Mouse (Mus musculus) Patski (cell line): ENCODE measurements around the gene Best3. TPM values are rescaled to one million over a fixed set of nuclear protein-coding genes. Genes with fewer than 3 reads are reported as not detected.
"Not testable (repeated sequence)": the region's sequence is repeated elsewhere in the genome, so short reads cannot be mapped to it uniquely, and the experiment has no call there.

Experiments used
- ATAC-seq: fragments of 100-300 bp; one replicate; pipeline ENCODE4 v1.8.0; 2021
- CTCF ChIA-PET: fragments of 350-600 bp; sonication (Branson Sonifier 250); formaldehyde crosslinking; loops from one replicate; lab custom pipeline; 2022; ENCODE audit warnings: inconsistent platforms; lab: Charles Lee
- POLR2A ChIA-PET: fragments of 350-600 bp; sonication (Branson Sonifier 250); formaldehyde crosslinking; loops from one replicate; lab custom pipeline; 2022; ENCODE audit warnings: antibody characterized with exemption, inconsistent platforms; lab: Charles Lee
- DNase-seq: peaks from one replicate; pipeline ENCODE4 v3.0.0-alpha.2; 2011; ENCODE audit warnings: low read depth, low spot score
- H3K27me3 ChIP-seq: fragments of 371-371 bp; one replicate; pipeline ENCODE4 v1.5.1; 2021
- CTCF ChIP-seq: fragments of 100-300 bp; IDR thresholded peaks from one replicate; pipeline ENCODE4 v1.5.1; 2021
- in situ Hi-C: fragments of 300-500 bp; cut with MboI; formaldehyde crosslinking; loops from 3 replicates; pipeline ENCODE4 v1.11.1; 2018; ENCODE audit warnings: low pct_unique_long_range_greater_than_20kb, mixed read lengths
- polyA plus RNA-seq: library from polyadenylated mRNA; unstranded; gene quantifications from one replicate; pipeline ENCODE4 v1.2.3, GENCODE M21; 2021

Best3 gene
- polyA plus RNA-seq, 1 experiment from 2014 or later: not detected

DNA sequence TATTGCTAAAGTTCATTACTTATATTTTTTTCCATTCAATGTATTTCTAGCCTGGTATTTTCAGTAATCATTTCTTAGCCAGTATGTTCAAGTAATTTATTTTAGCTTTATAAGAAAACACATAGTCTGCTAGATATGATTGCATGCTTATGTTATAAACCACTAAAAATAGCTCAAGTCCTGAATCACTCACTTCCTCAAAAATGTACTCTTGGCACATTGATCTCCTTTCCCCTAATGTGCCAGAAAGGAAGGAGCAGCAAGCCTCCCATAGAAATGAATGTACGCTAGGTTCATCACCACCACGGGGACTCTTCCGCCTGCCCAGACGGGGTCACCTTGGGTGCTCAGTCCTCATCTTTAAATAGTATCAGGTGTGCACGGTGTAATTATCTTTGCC is 28.5 kb downstream of the Best3 start:
- POLR2A ChIA-PET: no interaction called here
- DNase-seq: no peak
- ATAC-seq: no peak
- in situ Hi-C loops: no loop called here
- no peak for TF ChIP-seq CTCF
- CTCF ChIA-PET: interaction anchor here (1.0 to 1.3 kb wide), 2 partner anchors 9 to 12 kb away, joined by 4 read pairs; no protein-coding TSS in a partner anchor
- no peaks in the 10 kb centered on the region for H3K27me3 ChIP-seq

DNA sequence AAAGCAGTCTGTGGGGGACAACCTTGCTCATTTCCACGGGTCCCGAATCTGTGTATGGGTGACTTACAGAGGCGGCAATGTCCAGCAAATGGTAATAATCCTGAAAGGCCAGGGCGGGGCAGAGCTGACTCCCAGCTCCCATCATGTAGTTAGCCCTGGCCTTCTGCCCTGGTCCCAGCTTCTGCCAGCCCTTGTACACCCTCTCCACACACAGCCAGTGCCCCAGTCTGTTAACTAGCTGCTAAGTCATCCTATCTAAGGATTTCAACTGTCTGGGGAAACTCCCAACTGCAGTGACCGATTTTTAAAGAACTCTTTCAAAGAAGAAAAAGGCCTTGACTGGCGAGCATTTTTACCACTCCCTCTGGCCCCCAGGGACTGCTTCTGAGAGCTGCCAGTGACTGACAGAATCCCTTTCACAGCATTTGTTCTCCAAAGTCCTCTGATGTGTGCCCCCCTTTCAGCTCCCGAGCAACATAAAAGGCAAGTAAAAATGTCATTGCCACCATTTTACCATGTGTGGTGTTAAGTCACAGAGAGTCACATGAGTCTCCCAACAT is 32.2 kb downstream of the Best3 start:
- ChIA-PET POLR2A (no interaction called here), CTCF (interaction anchor here (1.0 kb wide), 1 partner anchor 9 kb away, joined by 5 read pairs; no protein-coding TSS in a partner anchor)
- no peaks in the 10 kb centered on the region for H3K27me3 ChIP-seq
- TF ChIP-seq CTCF: no peak
- no peak for ATAC-seq
- in situ Hi-C loops: no loop called here
- DNase-seq: no peak

DNA sequence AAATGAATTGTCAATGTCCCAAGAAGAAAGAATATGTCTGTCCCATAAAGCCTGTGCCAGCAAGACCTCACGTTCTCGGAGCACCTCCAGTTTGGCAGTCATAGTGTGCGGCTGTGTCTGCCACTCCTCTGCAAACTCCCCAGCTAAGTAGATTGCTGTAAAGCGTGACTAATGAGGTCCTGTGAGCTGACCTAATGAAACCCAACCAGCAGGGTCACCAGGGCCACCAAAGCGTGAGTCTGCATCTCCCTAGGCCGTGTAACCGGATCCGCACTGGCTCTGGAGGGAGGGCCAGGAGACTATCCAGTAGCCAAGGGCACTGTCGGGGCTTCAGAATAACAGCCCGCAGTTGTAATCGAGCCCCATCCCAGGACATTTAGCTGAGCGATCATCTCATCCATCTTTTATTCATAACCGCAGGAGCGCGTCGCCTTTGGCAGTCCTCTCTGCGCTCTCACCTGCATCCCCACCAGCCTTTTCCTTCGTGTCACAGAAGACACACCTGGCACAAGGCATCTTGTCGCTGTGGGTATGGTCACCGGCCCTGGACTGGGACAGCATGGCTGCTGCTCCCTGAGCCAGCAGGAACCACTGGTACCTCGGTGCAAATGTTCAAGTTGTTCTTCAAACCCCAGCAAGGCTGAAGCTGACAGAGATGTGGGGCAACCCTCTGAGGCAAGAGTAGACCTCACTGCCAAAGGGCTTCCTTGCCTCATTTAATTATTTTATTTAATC is 35.1 kb downstream of the Best3 start:
- in situ Hi-C loops: no loop called here
- DNase-seq: peak; percentile 53
- CTCF ChIA-PET: no interaction called here
- ATAC-seq: peak; percentile 82
- no peak for TF ChIP-seq CTCF
- H3K27me3 ChIP-seq: no peaks in the 10 kb centered on the region
- POLR2A ChIA-PET: interaction anchor here (0.5 to 1.1 kb wide), 2 partner anchors 8 to 60 kb away, joined by 3 to 6 read pairs; no protein-coding TSS in a partner anchor

DNA sequence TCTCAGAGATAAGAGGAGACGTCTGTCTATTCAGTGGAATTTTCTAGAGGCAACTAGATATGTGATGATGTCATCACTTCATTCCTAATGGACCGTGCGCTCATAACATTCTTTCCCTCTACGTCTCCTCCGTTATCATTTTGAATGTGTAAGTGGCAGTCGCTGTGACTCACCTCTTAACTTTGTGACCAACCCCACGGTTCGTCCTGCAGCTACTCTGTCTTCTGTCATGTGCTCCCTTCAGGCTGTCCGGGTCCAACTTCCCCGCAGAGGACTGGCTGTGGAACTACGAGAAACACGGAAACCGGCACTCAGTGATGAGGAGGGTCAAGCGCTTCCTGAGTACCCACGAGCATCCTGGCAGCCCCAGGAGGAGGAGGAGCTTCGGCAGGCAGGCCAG is 37.6 kb downstream of the Best3 start:
- ChIA-PET POLR2A (no interaction called here), CTCF (interaction anchor here (1.0 kb wide), 1 partner anchor 10 kb away, joined by 4 read pairs; no protein-coding TSS in a partner anchor)
- DNase-seq (no peak), ATAC-seq (peak; percentile 36)
- no peak for TF ChIP-seq CTCF
- no peaks in the 10 kb centered on the region for H3K27me3 ChIP-seq
- in situ Hi-C loops: no loop called here

DNA sequence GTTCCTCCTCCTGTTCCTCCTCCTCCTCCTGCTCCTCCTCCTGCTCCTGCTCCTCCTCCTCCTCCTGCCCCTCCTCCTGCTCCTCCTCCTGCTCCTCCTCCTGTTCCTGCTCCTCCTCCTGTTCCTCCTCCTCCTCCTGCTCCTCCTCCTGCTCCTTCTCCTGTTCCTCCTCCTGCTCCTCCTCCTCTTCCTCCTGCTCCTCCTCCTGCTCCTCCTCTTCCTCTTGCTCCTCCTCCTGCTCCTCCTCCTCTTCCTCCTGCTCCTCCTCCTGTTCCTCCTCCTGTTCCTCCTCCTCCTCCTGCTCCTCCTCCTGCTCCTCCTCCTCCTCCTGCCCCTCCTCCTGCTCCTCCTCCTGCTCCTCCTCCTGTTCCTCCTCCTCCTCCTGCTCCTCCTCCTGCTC is 39.7 kb downstream of the Best3 start:
- POLR2A ChIA-PET, H3K27me3 ChIP-seq, DNase-seq, ATAC-seq: not testable (repeated sequence)
- CTCF ChIA-PET: interaction anchor here (1.0 kb wide), 1 partner anchor 82 kb away, joined by 3 read pairs; no protein-coding TSS in a partner anchor
- in situ Hi-C loops: loop anchor here (5.0 to 25.0 kb wide), 3 partner anchors 43 to 688 kb away; no protein-coding TSS in a partner anchor

DNA sequence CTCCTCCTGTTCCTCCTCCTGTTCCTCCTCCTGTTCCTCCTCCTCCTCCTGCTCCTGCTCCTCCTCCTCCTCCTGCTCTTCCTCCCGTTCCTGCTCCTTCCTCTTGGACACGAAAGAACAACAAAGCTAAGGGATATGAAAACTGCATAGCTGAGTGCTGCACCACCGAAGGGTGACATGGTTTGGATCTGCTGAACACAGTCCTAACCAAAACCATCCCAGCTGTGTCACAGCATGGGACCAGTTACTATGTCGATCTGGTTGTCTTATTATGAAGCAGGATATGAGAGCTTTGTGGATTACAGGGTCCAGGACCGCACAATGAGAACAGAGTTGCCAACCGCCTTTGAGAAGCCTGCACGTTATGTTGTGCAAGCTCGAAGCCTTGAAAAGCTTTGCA is 40.1 kb downstream of the Best3 start:
- ChIA-PET POLR2A (no interaction called here), CTCF (interaction anchor here (0.8 to 2.0 kb wide), 3 partner anchors 8 to 106 kb away, joined by 4 to 5 read pairs (median 4); no protein-coding TSS in a partner anchor)
- no peak for TF ChIP-seq CTCF
- no peaks in the 10 kb centered on the region for H3K27me3 ChIP-seq
- no peak for DNase-seq
- no peak for ATAC-seq
- in situ Hi-C loops: loop anchor here (5.0 to 25.0 kb wide), 3 partner anchors 44 to 689 kb away; no protein-coding TSS in a partner anchor

DNA sequence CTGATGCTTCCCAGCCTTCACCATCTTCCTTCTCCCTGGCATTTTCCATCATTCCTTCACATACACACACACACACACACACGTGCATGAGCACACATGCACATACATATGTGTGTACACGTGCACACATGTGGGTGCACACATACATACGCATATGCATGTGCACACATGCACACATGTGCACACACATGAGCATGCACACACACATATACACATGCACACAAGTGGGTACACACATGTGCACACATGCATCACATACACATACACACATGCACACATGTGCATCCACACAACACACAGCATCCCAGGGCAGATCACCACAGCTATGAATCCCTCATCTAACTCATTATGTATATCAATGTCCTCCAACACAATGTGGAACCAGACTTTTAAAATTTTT is 45.0 kb downstream of the Best3 start:
- in situ Hi-C loops: loop anchor here (25.0 kb wide), 1 partner anchor 694 kb away; no protein-coding TSS in a partner anchor
- no peak for TF ChIP-seq CTCF
- CTCF ChIA-PET: no interaction called here
- DNase-seq: no peak
- no peaks in the 10 kb centered on the region for H3K27me3 ChIP-seq
- no peak for ATAC-seq
- POLR2A ChIA-PET: no interaction called here

DNA sequence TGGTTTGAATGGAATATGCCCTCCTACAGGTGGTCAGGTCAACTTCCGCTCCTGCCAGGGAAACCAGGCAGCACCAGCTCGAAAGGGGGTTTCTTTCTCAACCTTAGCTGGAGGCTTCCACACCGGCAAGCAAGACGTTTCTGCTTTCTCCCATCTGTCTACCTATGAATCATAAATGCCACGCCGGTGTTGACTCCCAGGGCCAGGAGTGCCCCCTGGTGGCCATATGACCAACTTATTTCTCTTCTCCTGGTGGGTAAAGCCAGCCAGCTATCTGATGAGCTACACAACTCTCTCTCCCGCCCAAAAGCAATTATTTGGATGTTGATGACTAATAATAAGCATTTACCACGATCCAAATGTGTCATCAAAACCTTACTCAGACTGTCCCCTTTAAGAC is 47.7 kb downstream of the Best3 start:
- CTCF ChIA-PET: interaction anchor here (0.8 to 1.3 kb wide), 8 partner anchors 9 to 149 kb away, joined by 3 to 6 read pairs (median 4); partner anchors contain the start of gene Best3
- in situ Hi-C loops: loop anchor here (25.0 kb wide), 1 partner anchor 696 kb away; no protein-coding TSS in a partner anchor
- POLR2A ChIA-PET: no interaction called here
- peak; percentile 91 for TF ChIP-seq CTCF
- DNase-seq (no peak), ATAC-seq (peak; percentile 60)
- H3K27me3 ChIP-seq: no peaks in the 10 kb centered on the region

DNA sequence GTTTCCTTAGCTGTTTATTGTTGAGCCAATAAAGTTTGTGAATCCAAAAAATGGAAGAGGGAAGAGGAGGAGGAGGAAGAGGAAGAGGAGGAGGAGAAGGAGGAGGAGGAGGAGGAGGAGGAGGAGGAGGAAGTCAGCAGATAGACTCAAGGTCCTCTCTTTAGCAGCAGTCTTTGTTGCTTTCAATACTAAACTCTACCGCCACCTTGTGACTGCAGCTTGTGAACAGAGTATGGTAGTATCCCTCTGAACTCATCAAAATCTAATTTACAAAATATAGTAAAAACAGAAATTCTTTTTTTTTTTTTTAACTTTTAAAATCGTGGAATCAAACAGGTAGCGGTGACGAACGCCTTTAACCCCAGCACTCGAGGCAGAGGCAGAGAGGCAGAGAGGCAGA is 54.2 kb downstream of the Best3 start:
- ChIA-PET CTCF (interaction anchor here (0.7 to 1.7 kb wide), 8 partner anchors 9 to 512 kb away, joined by 3 to 7 read pairs (median 3); no protein-coding TSS in a partner anchor), POLR2A (no interaction called here)
- in situ Hi-C loops: loop anchor here (25.0 kb wide), 1 partner anchor 703 kb away; no protein-coding TSS in a partner anchor
- DNase-seq: no peak
- peak; percentile 63 for TF ChIP-seq CTCF
- ATAC-seq: peak; percentile 76
- no peaks in the 10 kb centered on the region for H3K27me3 ChIP-seq

DNA sequence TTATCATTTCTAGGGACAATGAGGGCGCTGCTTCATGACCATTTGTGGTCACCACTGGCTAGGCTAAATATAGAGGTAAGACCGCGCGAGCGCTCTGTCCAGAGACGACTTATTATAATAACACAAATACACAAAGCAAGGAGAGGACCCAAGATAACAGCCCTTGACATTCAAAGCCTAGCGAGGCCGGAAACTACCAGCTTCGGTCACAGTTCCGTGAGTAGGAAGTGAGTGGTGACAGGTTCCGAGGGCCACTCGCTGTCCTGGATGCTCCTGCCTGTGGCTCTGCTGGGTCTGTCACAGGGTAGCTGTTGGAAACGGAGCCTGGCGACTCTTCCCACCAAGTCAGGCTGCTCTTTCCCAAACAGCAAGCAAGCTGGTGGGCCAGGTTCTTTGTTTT is 56.2 kb downstream of the Best3 start:
- no peaks in the 10 kb centered on the region for H3K27me3 ChIP-seq
- DNase-seq (no peak), ATAC-seq (no peak)
- CTCF ChIA-PET: no interaction called here
- in situ Hi-C loops: loop anchor here (25.0 kb wide), 1 partner anchor 705 kb away; no protein-coding TSS in a partner anchor
- POLR2A ChIA-PET: no interaction called here
- no peak for TF ChIP-seq CTCF

DNA sequence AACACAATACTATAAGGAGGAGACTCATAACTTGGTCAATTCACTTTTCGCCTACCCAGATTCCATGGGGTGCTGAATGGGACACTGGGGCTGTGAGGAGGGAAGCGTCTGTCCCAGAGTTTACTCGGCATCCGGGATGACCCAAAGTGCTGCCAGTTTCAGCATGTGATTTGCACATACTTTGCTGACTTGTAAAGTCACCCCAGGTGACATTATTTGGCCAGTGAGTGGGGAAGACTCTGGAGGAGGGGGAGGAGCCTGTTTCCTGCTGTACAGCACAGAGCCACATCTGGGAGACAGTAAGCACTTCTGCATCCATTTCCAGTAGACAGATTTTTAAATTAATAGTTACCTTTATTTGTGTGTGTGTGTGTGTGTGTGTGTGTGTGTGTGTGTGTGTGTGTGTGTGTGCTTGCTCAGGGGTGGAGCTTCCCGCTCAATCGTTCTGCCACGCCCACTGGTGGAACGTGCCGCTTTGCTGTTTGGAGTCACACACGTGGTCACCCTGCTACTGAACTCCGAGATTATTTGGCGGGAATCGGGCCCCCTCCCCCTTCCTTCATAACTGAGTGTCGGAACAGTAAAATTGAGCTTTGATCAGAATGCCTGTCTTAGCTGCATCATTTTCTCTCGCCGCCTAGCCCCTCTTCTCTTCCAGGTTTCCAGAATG is 57.5 kb downstream of the Best3 start:
- in situ Hi-C loops: loop anchor here (25.0 kb wide), 1 partner anchor 706 kb away; no protein-coding TSS in a partner anchor
- CTCF ChIA-PET, H3K27me3 ChIP-seq, DNase-seq, ATAC-seq: not testable (repeated sequence)
- POLR2A ChIA-PET: interaction anchor here (0.6 kb wide), 1 partner anchor 659 kb away, joined by 8 read pairs; no protein-coding TSS in a partner anchor
